Comparison of ENCODE assay signal across 20 mouse cellular contexts in genomic region chr15:99536889-99537862, GRCm38 (mm10). TPM values are rescaled to one million over a fixed set of nuclear protein-coding genes. Genes with fewer than 3 reads are reported as not detected.
A peak's percentile ranks its signal among the peaks of the same experiment; 100 is the strongest.
DNase-seq lines count a peak whose midpoint lies in the region; ATAC-seq and TF ChIP-seq lines count a peak whose summit lies in the region.
"Had no signal": no experiment of that assay in that cellular context is flagged by ENCODE, and none has a peak within 500 bp of the region (broad histone marks: within the 10 kb centered on the region; RNA-seq: fewer than 3 reads in every experiment).

No protein-coding gene starts in this region.

- H3K9ac ChIP-seq in forebrain, embryonic 13.5 days = no peak overlapping the region
- H3K9ac ChIP-seq in forebrain, embryonic 11.5 days (ENCODE audit: low read length) = no peak overlapping the region
- H3K9ac ChIP-seq in forebrain, embryonic 14.5 days (ENCODE audit: low read length) = no peak overlapping the region
- H3K9ac ChIP-seq in hindbrain, embryonic 14.5 days = 0 out of 2 replicates have a peak overlapping the region, but pooled peaks have one; percentile 12
- no peak overlapping the region; the same call in 1 of the 2 replicates for H3K9ac ChIP-seq in midbrain, postnatal 0 days (replicated peaks; ENCODE audit: low read length, poor library complexity, severe bottlenecking)
- H3K9ac ChIP-seq in kidney, embryonic 15.5 days = no peak overlapping the region
- H3K9ac ChIP-seq: liver, embryonic 15.5 days had no signal

- WGBS in forebrain, embryonic 13.5 days = 54% methylated on average over 11 of the region's 11 CpGs
- 56% methylated on average over 11 of the region's 11 CpGs for WGBS in forebrain, embryonic 11.5 days
- 52% methylated on average over 11 of the region's 11 CpGs for WGBS in forebrain, embryonic 14.5 days
- 48% methylated on average over 11 of the region's 11 CpGs for WGBS in hindbrain, embryonic 14.5 days
- 40% methylated on average over 11 of the region's 11 CpGs for WGBS in midbrain, postnatal 0 days
- 41% methylated on average over 11 of the region's 11 CpGs for WGBS in kidney, embryonic 15.5 days
- WGBS in limb, embryonic 10.5 days = 55% methylated on average over 11 of the region's 11 CpGs

- H3K4me2 ChIP-seq in forebrain, embryonic 13.5 days = no peak overlapping the region
- H3K4me2 ChIP-seq in forebrain, embryonic 11.5 days (ENCODE audit: low read depth, low read length, severe bottlenecking) = no peak overlapping the region
- no peak overlapping the region for H3K4me2 ChIP-seq in forebrain, embryonic 14.5 days (ENCODE audit: low read length)
- H3K4me2 ChIP-seq in hindbrain, embryonic 14.5 days (replicated peaks) = no peak overlapping the region
- H3K4me2 ChIP-seq in midbrain, postnatal 0 days (ENCODE audit: low read depth, low read length, poor library complexity, severe bottlenecking) = no peak overlapping the region
- no peak overlapping the region for H3K4me2 ChIP-seq in kidney, embryonic 15.5 days
- H3K4me2 ChIP-seq: liver, embryonic 15.5 days had no signal

- no peak for DNase-seq in forebrain, embryonic 11.5 days (ENCODE audit: low spot score)
- DNase-seq in forebrain, embryonic 14.5 days (ENCODE audit: low spot score) = peak; percentile 66
- peak; percentile 47 for DNase-seq in hindbrain, embryonic 14.5 days (ENCODE audit: low spot score)
- peak; percentile 26 for DNase-seq in midbrain, postnatal 0 days (ENCODE audit: low spot score)
- no peak for DNase-seq in limb, embryonic 10.5 days (ENCODE audit: low spot score)
- no peak for DNase-seq in kidney, postnatal 14 days
- DNase-seq: cerebellum, adult 9-10 months; gastrocnemius, postnatal 10 days; heart, postnatal 14 days; kidney, postnatal 36 days; left cerebral cortex, postnatal 4 days; right cerebral cortex, postnatal 14 days had no signal

- H3K27ac ChIP-seq in forebrain, embryonic 13.5 days = peak overlapping the region; percentile 36
- no peak overlapping the region for H3K27ac ChIP-seq in forebrain, embryonic 11.5 days (ENCODE audit: low read depth, low read length)
- H3K27ac ChIP-seq in forebrain, embryonic 14.5 days (ENCODE audit: low read depth, low read length) = peak overlapping the region; percentile 57
- peak overlapping the region; percentile 6; the same call in 1 of the 2 replicates for H3K27ac ChIP-seq in hindbrain, embryonic 14.5 days
- H3K27ac ChIP-seq in midbrain, postnatal 0 days (ENCODE audit: low read depth, low read length) = peak overlapping the region; percentile 55
- H3K27ac ChIP-seq in kidney, embryonic 15.5 days = no peak overlapping the region
- H3K27ac ChIP-seq in limb, embryonic 10.5 days = no peak overlapping the region
- H3K27ac ChIP-seq: liver, embryonic 15.5 days had no signal

- no peaks in the 10 kb centered on the region for H3K9me3 ChIP-seq in forebrain, embryonic 13.5 days (replicated peaks)
- H3K9me3 ChIP-seq in forebrain, embryonic 11.5 days (ENCODE audit: control insufficient read depth, low read length) = no peaks in the 10 kb centered on the region
- H3K9me3 ChIP-seq in forebrain, embryonic 14.5 days (replicated peaks; ENCODE audit: control insufficient read depth, low read length) = no peaks in the 10 kb centered on the region
- no peaks in the 10 kb centered on the region for H3K9me3 ChIP-seq in hindbrain, embryonic 14.5 days (ENCODE audit: control insufficient read depth, low read length)
- H3K9me3 ChIP-seq in midbrain, postnatal 0 days (ENCODE audit: low read length) = no peaks in the 10 kb centered on the region
- H3K9me3 ChIP-seq in kidney, embryonic 15.5 days (replicated peaks) = no peaks in the 10 kb centered on the region
- no peaks in the 10 kb centered on the region for H3K9me3 ChIP-seq in limb, embryonic 10.5 days (replicated peaks)
- H3K9me3 ChIP-seq: G1E; liver, embryonic 15.5 days had no signal

- no peaks in the 10 kb centered on the region; the same call in 1 of the 2 replicates for H3K27me3 ChIP-seq in forebrain, embryonic 13.5 days
- no peaks in the 10 kb centered on the region for H3K27me3 ChIP-seq in forebrain, embryonic 11.5 days (ENCODE audit: control insufficient read depth, insufficient read depth, low read length)
- no peaks in the 10 kb centered on the region for H3K27me3 ChIP-seq in forebrain, embryonic 14.5 days (replicated peaks; ENCODE audit: control insufficient read depth, insufficient read depth, low read length)
- H3K27me3 ChIP-seq in hindbrain, embryonic 14.5 days (ENCODE audit: control insufficient read depth, insufficient read depth, low read length) = no peaks in the 10 kb centered on the region
- no peaks in the 10 kb centered on the region for H3K27me3 ChIP-seq in midbrain, postnatal 0 days (ENCODE audit: insufficient read depth, low read length)
- no peaks in the 10 kb centered on the region for H3K27me3 ChIP-seq in kidney, embryonic 15.5 days
- 0 out of 2 replicates have a peak, but pooled peaks cover 11% of the 10 kb centered on the region for H3K27me3 ChIP-seq in limb, embryonic 10.5 days (ENCODE audit: low read depth, poor library complexity, severe bottlenecking)

- peak; percentile 84 for ATAC-seq in forebrain, embryonic 13.5 days
- ATAC-seq in forebrain, embryonic 11.5 days (replicated peaks; ENCODE audit: low FRiP score) = no peak
- ATAC-seq in forebrain, embryonic 14.5 days = peak; percentile 48; the same call in 1 of the 2 replicates
- ATAC-seq in hindbrain, embryonic 14.5 days (ENCODE audit: low FRiP score) = peak; percentile 53; the same call in 1 of the 2 replicates
- ATAC-seq in midbrain, postnatal 0 days (ENCODE audit: low FRiP score) = peak; percentile 70
- no peak for ATAC-seq in kidney, embryonic 15.5 days (replicated peaks; ENCODE audit: low FRiP score)
- ATAC-seq: intestine, postnatal 0 days had no signal

- no peak for TF ChIP-seq CTCF in midbrain, postnatal 0 days (IDR thresholded peaks at IDR 0.05)

- peaks cover 16% of the 10 kb centered on the region for H3K4me1 ChIP-seq in forebrain, embryonic 13.5 days
- H3K4me1 ChIP-seq in forebrain, embryonic 11.5 days (replicated peaks; ENCODE audit: control insufficient read depth, insufficient read depth, low read length) = 0 out of 2 replicates have a peak, but pooled peaks cover 3% of the 10 kb centered on the region
- no peaks in the 10 kb centered on the region for H3K4me1 ChIP-seq in forebrain, embryonic 14.5 days (ENCODE audit: control insufficient read depth, insufficient read depth, low read length)
- peaks cover 5% of the 10 kb centered on the region; the same call in 1 of the 2 replicates for H3K4me1 ChIP-seq in hindbrain, embryonic 14.5 days (replicated peaks; ENCODE audit: control insufficient read depth, insufficient read depth, low read length)
- H3K4me1 ChIP-seq in midbrain, postnatal 0 days (ENCODE audit: insufficient read depth, low read length) = no peaks in the 10 kb centered on the region
- H3K4me1 ChIP-seq in kidney, embryonic 15.5 days = peaks cover 9% of the 10 kb centered on the region
- H3K4me1 ChIP-seq in limb, embryonic 10.5 days = peaks cover 8% of the 10 kb centered on the region; the same call in 1 of the 2 replicates
- H3K4me1 ChIP-seq: liver, embryonic 15.5 days had no signal

- no peak overlapping the region for H3K4me3 ChIP-seq in forebrain, embryonic 13.5 days
- H3K4me3 ChIP-seq in forebrain, embryonic 11.5 days (ENCODE audit: low read depth, low read length) = no peak overlapping the region
- no peak overlapping the region for H3K4me3 ChIP-seq in forebrain, embryonic 14.5 days (ENCODE audit: low read depth, low read length)
- no peak overlapping the region for H3K4me3 ChIP-seq in hindbrain, embryonic 14.5 days (replicated peaks; ENCODE audit: low read length)
- H3K4me3 ChIP-seq in midbrain, postnatal 0 days (ENCODE audit: low read depth, low read length) = no peak overlapping the region
- no peak overlapping the region for H3K4me3 ChIP-seq in kidney, embryonic 15.5 days (replicated peaks)
- no peak overlapping the region for H3K4me3 ChIP-seq in limb, embryonic 10.5 days
- H3K4me3 ChIP-seq: liver, embryonic 15.5 days had no signal

- H3K36me3 ChIP-seq in forebrain, embryonic 13.5 days (ENCODE audit: poor library complexity, severe bottlenecking) = no peaks in the 10 kb centered on the region
- no peaks in the 10 kb centered on the region for H3K36me3 ChIP-seq in forebrain, embryonic 11.5 days (ENCODE audit: control insufficient read depth, insufficient read depth, low read length)
- no peaks in the 10 kb centered on the region for H3K36me3 ChIP-seq in forebrain, embryonic 14.5 days (ENCODE audit: control insufficient read depth, insufficient read depth, low read length)
- H3K36me3 ChIP-seq in hindbrain, embryonic 14.5 days (replicated peaks; ENCODE audit: control insufficient read depth, insufficient read depth) = no peaks in the 10 kb centered on the region
- H3K36me3 ChIP-seq in midbrain, postnatal 0 days (ENCODE audit: insufficient read depth, low read length) = no peaks in the 10 kb centered on the region
- no peaks in the 10 kb centered on the region for H3K36me3 ChIP-seq in kidney, embryonic 15.5 days
- H3K36me3 ChIP-seq in limb, embryonic 10.5 days = no peaks in the 10 kb centered on the region
- H3K36me3 ChIP-seq: G1E; liver, embryonic 15.5 days had no signal

RNA-seq across cellular contexts. Expression of gene Faim2, which starts 9.2 kb away (rescaled TPM):
- polyA plus RNA-seq in forebrain, embryonic 13.5 days (2015; fragmentation: Nextera tagmentation; extraction: Ambion mirVana) = 5.5 and 8.1 TPM in 2 replicates
- polyA plus RNA-seq in forebrain, embryonic 11.5 days (2014; fragmentation: Nextera tagmentation; extraction: Ambion mirVana) = 0.21 and 0.95 TPM in 2 replicates
- polyA plus RNA-seq in forebrain, embryonic 14.5 days (2014; fragmentation: Nextera tagmentation; extraction: Ambion mirVana) = 11.6 and 12.7 TPM in 2 replicates
- polyA plus RNA-seq in hindbrain, embryonic 14.5 days (2014; fragmentation: Nextera tagmentation; extraction: Ambion mirVana) = 32.0 and 44.4 TPM in 2 replicates
- total RNA-seq in midbrain, postnatal 0 days (2014; rRNA removed) = 42.0 and 42.1 TPM in 2 replicates
- 72.0 and 82.5 TPM in 2 replicates for polyA plus RNA-seq in midbrain, postnatal 0 days (2015; fragmentation: Nextera tagmentation; extraction: Ambion mirVana)
- polyA plus RNA-seq in kidney, embryonic 15.5 days (2015; fragmentation: Nextera tagmentation; extraction: Ambion mirVana) = 0.30 and 1.1 TPM in 2 replicates
- polyA plus RNA-seq in limb, embryonic 10.5 days (2016; fragmentation: Nextera tagmentation; extraction: Ambion mirVana) = 0.26 TPM in 1 of 2 replicates, not detected in the other
- total RNA-seq: megakaryocyte-erythroid progenitor cell, adult 5-6 weeks had no signal
- polyA plus RNA-seq: G1E had no signal

RNA-seq across cellular contexts. Expression of gene Aqp2, which starts 41.7 kb away (rescaled TPM):
- polyA plus RNA-seq in forebrain, embryonic 13.5 days (2015; fragmentation: Nextera tagmentation; extraction: Ambion mirVana) = not detected in 2 replicates
- polyA plus RNA-seq in forebrain, embryonic 11.5 days (2014; fragmentation: Nextera tagmentation; extraction: Ambion mirVana) = not detected in 2 replicates
- not detected in 2 replicates for polyA plus RNA-seq in forebrain, embryonic 14.5 days (2014; fragmentation: Nextera tagmentation; extraction: Ambion mirVana)
- polyA plus RNA-seq in hindbrain, embryonic 14.5 days (2014; fragmentation: Nextera tagmentation; extraction: Ambion mirVana) = not detected in 2 replicates
- not detected in 2 replicates for total RNA-seq in midbrain, postnatal 0 days (2014; rRNA removed)
- not detected in 2 replicates for polyA plus RNA-seq in midbrain, postnatal 0 days (2015; fragmentation: Nextera tagmentation; extraction: Ambion mirVana)
- polyA plus RNA-seq in kidney, embryonic 15.5 days (2015; fragmentation: Nextera tagmentation; extraction: Ambion mirVana) = 42.5 and 66.2 TPM in 2 replicates
- polyA plus RNA-seq in limb, embryonic 10.5 days (2016; fragmentation: Nextera tagmentation; extraction: Ambion mirVana) = not detected in 2 replicates
- total RNA-seq: gastrocnemius, postnatal 10 days; heart, adult 8-10 months; heart, postnatal 14 days; left cerebral cortex, postnatal 4 days; megakaryocyte-erythroid progenitor cell, adult 5-6 weeks had no signal
- polyA plus RNA-seq: embryonic facial prominence, embryonic 11.5 days; G1E; intestine, postnatal 0 days; liver, embryonic 15.5 days had no signal

RNA-seq across cellular contexts. Expression of gene Aqp5, which starts 53.4 kb away (rescaled TPM):
- polyA plus RNA-seq in forebrain, embryonic 13.5 days (2015; fragmentation: Nextera tagmentation; extraction: Ambion mirVana) = 0.14 and 0.25 TPM in 2 replicates
- 0.17 TPM in 1 of 2 replicates, not detected in the other for polyA plus RNA-seq in forebrain, embryonic 11.5 days (2014; fragmentation: Nextera tagmentation; extraction: Ambion mirVana)
- polyA plus RNA-seq in forebrain, embryonic 14.5 days (2014; fragmentation: Nextera tagmentation; extraction: Ambion mirVana) = 0.15 TPM in 1 of 2 replicates, not detected in the other
- polyA plus RNA-seq in hindbrain, embryonic 14.5 days (2014; fragmentation: Nextera tagmentation; extraction: Ambion mirVana) = 0.42 and 1.4 TPM in 2 replicates
- 2.4 and 3.2 TPM in 2 replicates for total RNA-seq in midbrain, postnatal 0 days (2014; rRNA removed)
- 1.0 and 1.4 TPM in 2 replicates for polyA plus RNA-seq in midbrain, postnatal 0 days (2015; fragmentation: Nextera tagmentation; extraction: Ambion mirVana)
- polyA plus RNA-seq in kidney, embryonic 15.5 days (2015; fragmentation: Nextera tagmentation; extraction: Ambion mirVana) = 1.5 and 2.6 TPM in 2 replicates
- not detected in 2 replicates for polyA plus RNA-seq in limb, embryonic 10.5 days (2016; fragmentation: Nextera tagmentation; extraction: Ambion mirVana)
- total RNA-seq: megakaryocyte-erythroid progenitor cell, adult 5-6 weeks had no signal
- polyA plus RNA-seq: embryonic facial prominence, embryonic 11.5 days; G1E; intestine, postnatal 0 days had no signal

Comparison
In these comparisons a context has a peak if more than half of its experiments do, and no peak if none do; other contexts are left out.
1. ATAC-seq: peak in forebrain, embryonic 13.5 days (single experiment), forebrain, embryonic 14.5 days (single experiment), hindbrain, embryonic 14.5 days (single experiment) and midbrain, postnatal 0 days (single experiment); none in forebrain, embryonic 11.5 days (single experiment) and kidney, embryonic 15.5 days (single experiment).
2. H3K27ac ChIP-seq: peak in forebrain, embryonic 13.5 days (single experiment), forebrain, embryonic 14.5 days (single experiment), hindbrain, embryonic 14.5 days (single experiment) and midbrain, postnatal 0 days (single experiment); none in forebrain, embryonic 11.5 days (single experiment), kidney, embryonic 15.5 days (single experiment) and limb, embryonic 10.5 days (single experiment).
3. DNase-seq: peak in forebrain, embryonic 14.5 days (single experiment), hindbrain, embryonic 14.5 days (single experiment) and midbrain, postnatal 0 days (single experiment); none in forebrain, embryonic 11.5 days (single experiment), limb, embryonic 10.5 days (single experiment) and kidney, postnatal 14 days (single experiment).
4. RNA of gene Aqp2, which starts 41.7 kb away (polyA plus RNA-seq): 42.5 to 66.2 TPM in kidney, embryonic 15.5 days; not detected in forebrain, embryonic 14.5 days, not detected in forebrain, embryonic 13.5 days, not detected in forebrain, embryonic 11.5 days, not detected in hindbrain, embryonic 14.5 days, not detected in midbrain, postnatal 0 days and not detected in limb, embryonic 10.5 days; every median in the first group is over 10 times any median in the second.